Mouse (Mus musculus) frontal cortex, adult 2 months (tissue): ENCODE measurements around the gene Farp1. TPM values are rescaled to one million over a fixed set of nuclear protein-coding genes. Genes with fewer than 3 reads are reported as not detected.
"Not testable (repeated sequence)": the region's sequence is repeated elsewhere in the genome, so short reads cannot be mapped to it uniquely, and the experiment has no call there.

ENCODE experiments used
- DNase-seq, 2 experiments: peaks; one replicate each; pipeline ENCODE4 v3.0.0; 2022; ENCODE audit warnings: low spot score in 1 of 2; ENCODE audit errors: extremely low spot score in 1 of 2
- polyA plus RNA-seq: library from polyadenylated mRNA; depleted of rRNA; stranded (reverse); fragments of >200 nt; gene quantifications from 2 replicates; pipeline ENCODE4 v1.2.3, GENCODE M21; 2012

Gene Farp1
- polyA plus RNA-seq, 1 experiment, result 69.9 TPM

DNA sequence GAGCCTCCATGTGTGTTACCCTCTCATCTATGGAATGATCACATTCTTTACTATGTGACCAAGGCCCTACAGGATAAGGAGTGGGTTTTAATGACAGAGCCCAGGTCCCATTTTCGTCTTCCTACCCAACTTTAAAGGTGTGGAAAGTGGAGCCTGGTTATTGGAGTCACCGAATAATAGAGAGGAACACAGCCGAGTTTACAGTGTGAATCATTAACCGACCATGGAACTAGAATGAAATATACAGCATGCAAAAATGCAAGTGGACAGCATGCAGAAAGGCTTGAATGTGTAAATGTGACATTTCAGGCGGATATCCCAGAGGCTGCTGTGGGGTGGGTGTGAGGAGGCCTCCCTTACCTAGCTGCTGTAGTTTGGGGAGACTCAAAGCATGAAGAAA lies 66.5 kb downstream of the Farp1 start:
- DNase-seq, result no peak

DNA sequence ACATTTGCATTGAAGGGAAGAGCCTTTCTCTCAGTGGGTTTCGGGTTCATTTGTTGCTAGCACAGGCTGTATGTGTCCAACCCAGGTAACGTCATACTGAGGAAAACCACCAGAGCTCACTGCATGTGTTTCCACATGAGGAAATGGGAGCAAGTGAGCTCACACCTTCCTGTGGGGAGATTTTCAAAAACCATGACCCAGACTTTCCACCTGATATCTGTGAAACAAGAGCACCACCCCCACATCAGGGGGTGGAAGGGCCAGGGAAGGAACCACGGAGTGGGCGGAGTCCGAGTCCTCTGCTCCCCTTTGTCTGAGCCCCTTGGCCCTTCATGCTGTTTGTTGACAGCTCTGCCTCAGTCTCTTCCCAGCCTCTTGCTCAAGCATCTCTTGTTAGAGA lies 67.6 kb downstream of the Farp1 start:
- no peak for DNase-seq

DNA sequence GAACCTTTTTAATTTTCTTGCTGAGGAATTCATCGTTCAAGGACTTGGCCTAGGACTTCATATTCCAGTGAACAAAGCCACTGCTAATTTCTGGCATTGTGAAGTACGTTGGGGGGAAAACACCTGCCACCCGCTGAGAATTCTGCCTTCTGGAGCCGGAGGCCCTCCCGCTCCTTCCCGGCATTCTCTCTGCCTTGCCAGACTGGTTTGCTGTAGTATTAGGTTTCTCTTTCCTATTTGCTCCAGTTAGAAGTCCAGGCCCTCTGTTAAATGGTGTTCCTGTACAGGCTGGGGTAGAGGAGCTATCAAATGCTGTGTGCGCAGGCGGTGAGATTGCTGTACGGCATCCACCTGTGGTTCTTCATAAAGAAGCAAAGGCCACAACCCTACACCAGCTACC lies 68.5 kb downstream of the Farp1 start:
- DNase-seq, result no peak

DNA sequence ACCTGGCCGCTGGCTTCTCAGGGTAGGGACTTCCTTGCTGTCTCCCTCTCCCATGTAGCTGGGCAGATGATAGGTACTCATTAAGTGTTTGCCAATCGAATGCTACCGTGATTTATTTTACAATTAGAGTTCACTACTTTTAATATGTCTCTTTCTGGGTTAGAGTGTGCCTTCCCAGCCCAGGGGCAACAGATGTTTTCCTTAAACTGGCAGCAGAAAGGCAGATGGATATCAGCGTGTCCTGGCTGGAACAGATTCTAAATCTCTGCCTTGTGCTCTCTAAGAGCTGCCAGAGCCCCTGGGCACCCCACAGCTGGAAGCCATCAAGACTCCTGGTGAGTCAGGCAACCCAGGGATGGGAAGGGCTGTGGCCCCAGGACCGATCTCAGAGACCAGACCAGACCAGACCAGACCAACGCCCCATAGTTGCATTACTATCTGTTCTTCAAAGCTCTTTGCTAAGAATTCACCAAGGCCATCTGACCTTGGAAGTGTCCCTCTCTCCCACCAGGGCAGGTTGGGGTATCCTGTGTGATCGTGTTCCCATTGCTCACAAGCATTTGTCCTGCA lies 69.8 kb downstream of the Farp1 start:
- DNase-seq, result no peak

DNA sequence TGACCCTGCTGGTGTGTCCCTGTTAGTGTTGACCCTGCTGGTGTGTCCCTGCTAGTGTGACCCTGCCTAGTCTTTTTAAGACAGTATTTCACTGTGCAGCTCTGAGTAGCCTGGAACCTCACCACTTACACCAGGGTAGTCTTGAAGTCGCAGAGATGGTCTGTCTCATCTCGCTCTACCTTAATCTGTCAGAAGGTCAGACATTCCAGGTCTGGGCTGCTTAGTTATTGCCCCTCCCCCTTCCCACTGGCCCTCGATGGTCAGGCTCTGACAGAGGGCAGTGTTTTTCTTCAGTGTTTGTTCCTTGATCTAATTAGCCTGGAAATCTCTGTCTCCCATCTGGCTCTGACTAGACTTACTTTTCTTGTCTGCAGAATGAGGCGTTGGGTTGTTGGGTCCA lies 71.9 kb downstream of the Farp1 start:
- DNase-seq, result no peak

DNA sequence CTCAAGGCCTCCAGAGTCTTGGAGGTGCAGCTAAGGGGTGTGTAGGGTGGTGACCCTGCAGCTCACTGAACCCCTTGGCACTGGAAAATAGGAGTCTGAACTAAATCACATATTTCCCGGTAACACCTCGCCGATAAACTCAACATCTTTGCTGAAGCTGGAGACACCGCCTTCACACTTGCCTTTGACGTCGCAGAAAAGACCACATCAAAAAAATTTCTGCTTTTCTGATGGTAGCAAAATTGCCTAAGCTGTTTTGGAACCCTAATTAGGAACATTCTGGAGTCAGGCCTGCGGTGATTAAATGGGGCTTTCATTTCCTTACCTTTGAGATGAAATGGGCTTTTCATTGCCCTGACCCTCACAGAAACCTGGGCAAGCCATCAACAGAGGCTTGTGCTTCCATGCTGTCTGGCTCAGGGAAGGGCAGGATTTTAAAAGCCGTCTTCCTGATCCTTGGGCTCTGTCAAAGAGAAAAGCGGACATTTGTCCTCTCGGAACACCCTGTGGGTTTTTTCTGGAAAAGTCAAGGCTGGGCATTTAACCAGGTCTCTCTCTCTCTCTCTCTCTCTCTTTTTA lies 72.8 kb downstream of the Farp1 start:
- no peak for DNase-seq

DNA sequence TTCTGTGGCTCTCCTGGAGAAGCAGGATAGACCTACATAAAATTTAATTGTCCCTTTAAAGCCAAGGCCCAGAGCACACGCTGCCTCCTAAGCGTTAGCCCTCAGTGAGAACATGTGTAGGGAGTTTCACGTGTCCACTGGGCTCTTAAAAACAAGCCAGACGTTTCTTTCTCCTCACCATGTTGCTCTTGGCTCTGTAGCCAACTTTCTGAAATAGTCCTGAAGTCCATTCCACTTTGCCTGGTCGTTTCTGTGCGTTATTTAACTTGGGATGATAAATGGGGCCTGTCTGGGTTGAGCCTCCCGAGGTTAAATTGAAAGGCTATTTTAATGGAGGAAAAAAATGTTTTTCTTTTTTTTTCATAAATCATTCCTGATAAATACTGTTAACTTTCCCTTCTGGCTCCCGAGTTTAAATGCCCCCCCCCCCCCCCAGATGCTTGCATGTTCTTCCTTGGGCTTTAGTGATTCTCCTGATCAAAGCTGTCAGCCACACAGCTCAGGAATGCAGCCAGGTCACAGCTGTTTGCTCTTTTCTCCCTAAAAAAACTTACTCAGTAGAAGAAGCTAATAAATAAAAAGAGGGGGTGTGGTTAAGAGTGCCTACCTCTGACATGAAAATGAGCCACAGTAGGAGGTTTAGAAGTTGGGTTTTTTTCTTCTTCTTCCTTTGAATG lies 73.6 kb downstream of the Farp1 start:
- no peak for DNase-seq

DNA sequence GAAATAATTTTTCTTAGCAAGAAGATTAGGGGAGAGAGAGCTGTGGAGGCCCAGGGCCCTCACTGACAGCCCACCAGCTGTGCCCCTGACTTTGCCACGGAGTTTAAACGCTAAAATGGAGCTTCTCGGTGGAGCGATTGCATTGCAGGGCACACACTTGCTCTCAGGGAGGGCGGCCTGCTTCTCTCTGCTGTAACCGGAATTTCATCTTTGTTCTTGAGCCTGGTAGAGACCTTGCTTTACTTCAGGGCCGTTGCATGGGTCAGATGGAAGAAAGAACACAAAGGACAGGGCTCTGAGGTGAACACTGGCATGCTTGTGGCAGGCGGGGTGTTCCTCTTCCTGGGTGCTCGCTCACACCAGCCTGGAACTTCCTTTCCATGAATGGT lies 74.1 kb downstream of the Farp1 start:
- DNase-seq, result no peak

DNA sequence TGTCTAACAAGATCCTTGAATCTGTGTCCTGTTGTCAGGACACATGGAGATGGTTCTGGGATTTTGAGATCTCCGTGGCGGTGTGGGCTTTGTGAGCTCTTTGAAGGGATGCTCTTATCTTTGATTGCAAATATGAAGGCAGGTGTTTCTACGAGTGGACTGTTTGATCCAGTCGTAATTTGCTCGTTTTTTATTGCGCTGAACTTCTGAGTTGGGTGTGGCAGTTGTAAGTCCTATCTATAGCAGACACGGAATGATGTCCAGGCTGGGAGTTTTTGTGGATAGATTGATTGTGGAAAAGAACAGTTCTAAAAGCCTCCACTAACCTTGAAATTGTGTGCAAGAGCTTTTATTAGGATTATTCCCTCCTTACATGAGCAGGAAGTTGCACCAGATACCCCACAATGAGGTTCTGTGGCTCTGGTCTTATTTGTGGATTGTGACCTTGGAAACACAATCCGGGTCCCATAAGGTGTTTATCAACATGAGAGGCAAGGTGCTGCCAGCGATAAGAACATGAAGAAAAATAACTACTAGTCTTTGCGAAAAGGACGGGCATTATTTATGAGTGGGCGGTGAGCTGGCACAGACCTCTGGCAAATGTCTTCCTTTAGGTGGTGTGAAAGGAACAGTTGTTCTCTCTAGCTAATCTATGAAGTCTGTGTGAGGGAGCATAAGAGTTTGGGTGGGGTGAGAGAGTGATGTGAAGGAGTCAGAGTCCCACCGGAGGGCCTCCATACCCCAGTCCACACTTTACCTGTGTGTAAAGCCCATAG lies 75.7 kb downstream of the Farp1 start:
- no peak for DNase-seq

DNA sequence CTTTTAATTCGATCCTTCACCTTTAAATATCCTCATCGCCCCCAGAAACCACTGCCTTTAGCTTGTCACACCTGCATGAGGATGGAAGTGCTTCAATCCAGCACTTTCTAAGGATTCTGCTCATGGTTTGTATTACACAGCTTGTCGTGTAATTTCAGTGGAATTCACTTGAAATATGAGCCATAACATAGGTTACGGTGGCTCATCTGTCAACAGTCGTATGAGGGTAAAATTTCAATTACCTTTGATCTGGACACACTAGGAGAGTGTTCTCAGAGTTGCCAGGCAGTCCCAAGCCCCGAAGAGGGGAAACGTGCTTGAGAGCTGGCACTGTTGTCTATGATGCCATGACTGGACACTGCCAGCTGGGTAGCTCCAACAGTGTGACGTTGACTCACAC lies 77.1 kb downstream of the Farp1 start:
- DNase-seq, result no peak

DNA sequence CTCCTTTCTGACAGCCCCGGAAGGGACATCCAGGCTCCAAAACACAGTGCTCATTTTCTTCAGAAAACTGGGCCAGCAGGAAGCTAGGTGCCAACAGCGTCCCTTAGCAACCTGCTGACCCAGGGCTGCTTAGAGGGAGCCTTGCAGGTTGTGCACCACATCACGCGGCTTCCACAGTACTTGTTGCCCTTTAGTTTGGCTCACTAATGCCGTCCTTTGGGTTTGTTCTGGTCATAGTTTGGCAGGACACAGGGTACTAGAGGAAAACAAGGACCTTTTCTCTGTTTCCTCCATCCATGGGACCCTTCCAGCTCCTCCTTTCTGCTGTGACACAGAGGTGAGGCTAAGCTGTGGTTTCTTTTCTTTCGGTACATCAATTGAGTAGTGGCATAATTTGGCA lies 78.8 kb downstream of the Farp1 start:
- peak; percentile 57 to 60 for DNase-seq

DNA sequence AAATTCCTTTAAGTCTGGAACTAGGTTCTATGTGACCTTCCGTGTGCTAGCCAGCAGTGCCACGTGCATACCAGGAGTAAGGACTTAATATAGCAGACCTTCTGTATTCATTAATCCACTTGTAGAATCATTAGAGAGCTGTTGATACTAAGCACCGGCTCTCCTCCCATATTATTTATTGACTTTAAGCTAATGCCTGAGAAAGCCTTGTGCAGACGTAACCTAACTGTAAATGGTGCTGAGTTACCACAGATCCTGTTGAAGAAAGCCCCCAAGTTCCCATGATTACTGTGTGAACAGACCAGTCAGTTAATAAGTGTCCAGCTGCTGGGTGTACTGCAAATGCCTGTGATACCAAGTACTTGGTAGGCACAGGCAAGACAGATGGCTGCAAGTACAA lies 81.7 kb downstream of the Farp1 start:
- DNase-seq, result no peak

DNA sequence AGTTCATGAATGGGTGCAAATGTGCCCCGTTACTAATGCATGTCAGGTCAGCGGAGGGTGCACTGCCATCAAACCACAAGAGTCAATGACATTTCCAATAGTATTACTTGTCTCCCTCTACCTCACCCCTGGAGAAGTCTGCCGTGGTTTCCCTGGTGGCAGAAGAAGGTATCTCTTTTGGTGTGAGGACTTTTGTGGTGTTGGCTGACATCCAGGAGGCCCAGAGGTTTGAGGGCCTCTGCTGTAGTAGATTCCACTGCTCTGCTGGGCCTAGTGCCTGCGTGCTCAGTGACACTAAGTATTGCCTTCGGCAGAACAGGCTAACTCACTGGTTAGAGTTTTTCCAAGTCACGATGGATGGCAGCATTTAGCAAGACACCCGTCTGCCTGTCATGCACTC lies 83.9 kb downstream of the Farp1 start:
- DNase-seq, result no peak

DNA sequence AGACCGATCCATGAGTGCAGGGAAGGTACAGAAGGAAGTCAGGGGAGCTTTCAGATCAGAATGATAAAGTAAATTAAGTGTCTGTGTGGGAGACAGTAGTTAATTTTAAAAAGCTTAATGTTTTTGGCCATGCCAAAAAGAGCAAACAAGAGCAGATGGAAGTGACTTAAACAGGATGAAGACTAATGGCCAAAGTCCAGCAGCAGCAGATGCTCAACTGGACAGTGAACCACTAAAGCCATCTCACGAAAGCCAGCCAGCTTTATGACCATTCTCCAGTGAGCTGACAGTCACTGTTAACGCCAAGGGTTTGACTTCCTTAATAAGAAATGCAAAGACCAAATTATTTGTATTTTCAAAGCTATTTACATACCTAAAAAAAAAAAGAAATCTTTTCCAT lies 86.7 kb downstream of the Farp1 start:
- DNase-seq, result no peak

DNA sequence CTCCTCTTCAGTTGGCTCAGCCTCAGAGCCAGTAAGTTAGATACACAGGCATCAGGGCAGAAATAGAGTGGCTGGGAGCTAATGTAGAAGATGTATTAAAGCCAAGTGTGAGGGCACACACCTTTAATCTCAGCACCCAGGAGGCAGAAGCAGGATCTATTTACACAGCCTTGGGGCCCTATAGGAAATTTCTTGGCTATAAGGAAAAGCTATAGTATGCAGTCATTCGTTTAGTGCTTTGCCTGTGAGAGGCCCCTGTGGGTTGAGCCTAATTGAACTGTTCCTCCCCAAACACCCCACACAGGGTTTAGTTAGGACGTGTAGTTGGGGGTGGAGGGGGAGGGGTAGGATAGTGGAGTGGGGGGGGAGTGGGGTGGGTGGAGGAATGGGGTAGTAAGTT lies 87.9 kb downstream of the Farp1 start:
- DNase-seq, result no peak

DNA sequence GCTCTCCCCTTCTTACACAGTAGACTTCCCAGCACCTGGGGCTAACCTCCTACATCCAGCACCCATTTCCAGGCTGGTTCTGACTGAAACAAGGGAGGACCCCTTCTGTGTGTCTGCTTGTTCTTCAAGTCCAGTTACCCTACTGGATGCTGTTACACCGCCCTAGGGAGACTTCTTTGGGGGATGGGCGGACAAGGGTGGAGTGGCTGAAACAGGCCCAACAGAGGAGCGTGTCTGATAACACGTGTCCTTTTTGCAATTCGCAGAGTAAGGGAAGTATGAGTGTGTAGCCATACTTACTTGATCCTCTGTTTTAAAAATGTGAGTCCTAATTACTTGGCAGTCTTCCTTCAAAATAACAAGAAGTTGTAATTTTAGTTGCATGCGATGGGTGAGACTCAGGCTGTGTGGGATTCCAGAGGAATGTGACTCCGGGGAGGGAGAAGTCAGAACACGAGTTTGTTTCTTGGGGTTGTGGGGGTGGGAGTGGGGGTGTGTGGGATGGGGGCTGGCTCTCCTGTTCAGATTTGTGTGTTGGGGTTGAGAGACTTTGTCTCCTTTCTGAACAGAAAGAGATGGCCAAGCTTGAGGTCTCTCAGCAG lies 89.5 kb downstream of the Farp1 start:
- no peak for DNase-seq

DNA sequence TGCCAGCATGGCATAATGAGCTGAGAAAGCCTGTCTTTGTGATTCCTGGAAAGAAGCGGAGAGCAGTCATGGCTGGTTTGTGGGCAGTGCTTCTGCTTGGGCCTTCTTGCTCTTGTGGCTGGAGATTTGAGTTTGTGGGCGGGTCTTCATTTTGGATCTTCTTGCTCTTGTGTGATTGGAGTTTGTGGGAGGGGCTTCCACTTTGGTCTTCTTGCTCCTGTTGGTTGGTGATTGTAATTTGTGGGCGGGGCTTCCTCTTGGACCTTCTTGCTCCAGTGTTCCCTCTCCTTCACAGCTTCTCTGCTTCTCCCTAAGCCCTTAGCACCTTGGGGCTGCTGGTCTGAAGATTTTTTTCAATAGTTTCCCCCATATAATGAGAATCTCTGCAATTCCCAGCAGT lies 90.7 kb downstream of the Farp1 start:
- no peak for DNase-seq

DNA sequence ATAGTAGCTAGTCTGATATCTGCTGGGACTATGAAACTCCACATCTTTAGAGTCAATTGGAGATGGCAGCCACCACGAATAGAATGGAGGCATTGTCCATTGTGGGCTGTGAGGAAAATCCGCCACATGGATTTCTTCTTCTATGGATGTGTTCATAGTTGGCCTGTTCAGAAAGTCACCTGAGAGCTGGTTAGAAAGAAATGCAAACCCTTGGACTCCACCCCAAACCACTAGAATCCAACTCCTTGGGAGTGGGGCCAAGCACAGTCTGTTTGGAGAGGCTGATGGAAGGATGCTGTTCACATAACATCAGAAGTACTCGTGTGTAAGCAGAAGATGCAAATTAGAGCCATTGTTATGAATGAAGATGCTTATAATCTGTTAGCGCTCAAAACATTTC lies 91.3 kb downstream of the Farp1 start:
- no peak for DNase-seq

DNA sequence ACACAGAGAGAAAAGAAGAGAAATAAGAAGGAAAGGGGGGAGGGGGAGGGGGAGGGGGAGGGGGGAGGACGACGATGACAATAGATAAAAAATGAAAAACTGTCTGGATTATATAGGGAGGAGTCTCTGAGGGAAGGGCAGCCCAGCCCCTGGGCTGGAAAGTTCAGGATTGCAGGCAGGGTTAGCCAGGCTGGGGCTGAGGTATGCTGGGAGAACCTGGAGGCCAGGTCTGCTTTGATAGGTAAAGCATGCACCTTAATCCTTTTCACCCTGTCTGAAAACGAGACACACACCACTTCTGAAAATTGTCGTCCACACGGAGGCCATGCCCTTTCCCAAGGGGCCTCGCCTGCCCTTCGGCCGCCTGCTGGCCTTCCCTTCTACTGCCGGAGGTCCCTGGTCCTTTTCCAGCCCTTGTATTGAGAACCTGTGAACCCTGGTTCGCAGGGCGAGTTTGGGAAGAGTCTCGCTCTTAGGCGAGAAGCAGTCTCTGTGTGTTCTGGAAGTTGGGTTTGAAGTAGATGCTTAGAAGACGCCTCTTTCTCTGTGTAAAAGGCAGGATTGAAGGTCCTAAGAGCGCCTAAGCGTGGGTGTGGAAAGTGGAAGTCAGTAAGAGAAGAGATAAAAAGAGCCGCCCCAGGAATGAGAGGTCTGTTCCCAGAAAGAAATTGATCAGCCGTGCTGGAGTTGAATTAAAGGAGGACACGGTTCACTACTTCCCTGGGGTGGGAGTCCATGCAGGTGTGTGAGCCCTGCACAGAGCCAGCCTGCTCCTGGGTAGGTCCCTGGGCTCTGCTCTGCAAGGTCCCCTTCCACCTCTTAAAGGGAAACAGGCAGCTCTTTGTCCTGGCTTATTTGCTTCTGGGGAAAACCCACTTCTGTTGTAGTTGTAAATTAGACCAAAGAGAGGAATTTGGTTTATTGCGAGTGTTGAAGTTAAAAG lies 94.1 kb downstream of the Farp1 start:
- no peak for DNase-seq

DNA sequence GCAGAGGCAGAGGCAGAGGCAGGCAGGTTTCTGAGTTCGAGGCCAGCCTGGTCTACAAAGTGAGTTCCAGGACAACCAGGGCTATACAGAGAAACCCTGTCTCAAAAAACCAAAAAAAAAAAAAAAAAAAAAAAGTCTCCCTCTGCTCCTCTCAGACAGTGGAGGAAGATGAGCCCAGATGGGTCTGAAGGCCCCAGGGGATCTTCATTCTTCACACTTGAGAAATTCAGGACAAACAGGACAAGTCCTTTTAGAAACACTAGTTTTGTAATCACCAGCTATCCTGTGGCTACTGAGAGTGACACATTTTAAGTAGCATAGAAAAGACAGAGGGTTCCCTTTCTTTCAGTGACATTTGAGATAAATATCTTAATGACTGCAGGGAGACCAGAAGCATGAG lies 95.4 kb downstream of the Farp1 start:
- DNase-seq, result not testable (repeated sequence)
